Mouse (Mus musculus) MEL (cell line): ENCODE data around the gene A730049H05Rik. TPM values are rescaled to one million over a fixed set of nuclear protein-coding genes. Genes with fewer than 3 reads are reported as not detected.

Experiments used
- DNase-seq: peaks from one replicate; pipeline ENCODE4 v3.0.0; 2011; ENCODE audit warnings: low read depth, low spot score
- H3K27ac ChIP-seq: 2 replicates; pipeline ENCODE4 v1.5.1; 2012; ENCODE audit warnings: low read depth, mild to moderate bottlenecking, control low read depth, low read length, moderate library complexity; ENCODE audit not compliant: control insufficient read depth
- H3K27me3 ChIP-seq, 2 experiments: fragments of 150-350 bp in 1 of 2; sonication (generic) in 1 of 2; 2 replicates each; pipeline ENCODE4 v1.6.1; 2012; ENCODE audit warnings: low read length in 2 of 2, mild to moderate bottlenecking in 2 of 2, improper control_type of control experiment in 1 of 2, moderate library complexity in 1 of 2; ENCODE audit not compliant: insufficient read depth in 2 of 2, control insufficient read depth in 1 of 2
- H3K36me3 ChIP-seq, 2 experiments: 2 replicates each; pipeline ENCODE4 v1.6.1; 2012 to 2014; ENCODE audit warnings: low read length in 2 of 2, improper control_type of control experiment in 1 of 2, inconsistent platforms in 1 of 2, mild to moderate bottlenecking in 1 of 2; ENCODE audit not compliant: insufficient read depth in 2 of 2, control insufficient read depth in 1 of 2
- H3K4me1 ChIP-seq, 2 experiments: fragments of 150-350 bp in 1 of 2; sonication (generic) in 1 of 2; 2 replicates each; pipeline ENCODE4 v1.6.1; 2012; ENCODE audit warnings: low read length in 2 of 2, improper control_type of control experiment in 1 of 2, mild to moderate bottlenecking in 1 of 2; ENCODE audit not compliant: insufficient read depth in 2 of 2, control insufficient read depth in 1 of 2
- H3K4me3 ChIP-seq, 2 experiments: fragments of 150-350 bp in 1 of 2; sonication (generic) in 1 of 2; 2 replicates each; pipeline ENCODE4 v1.5.1; 2012; ENCODE audit warnings: low read depth in 2 of 2, low read length in 2 of 2, mild to moderate bottlenecking in 2 of 2, moderate library complexity in 2 of 2, control low read depth in 1 of 2, improper control_type of control experiment in 1 of 2; ENCODE audit not compliant: control insufficient read depth in 1 of 2, insufficient read depth in 1 of 2
- H3K79me2 ChIP-seq: 2 replicates; pipeline ENCODE4 v1.6.1; 2012; ENCODE audit warnings: mild to moderate bottlenecking, low read length, moderate library complexity; ENCODE audit not compliant: control insufficient read depth, poor library complexity, insufficient read depth
- H3K9ac ChIP-seq: 2 replicates; pipeline ENCODE4 v1.6.1; 2012; ENCODE audit warnings: low read depth, mild to moderate bottlenecking, control low read depth, low read length, moderate library complexity; ENCODE audit not compliant: control insufficient read depth, poor library complexity, severe bottlenecking
- H3K9me3 ChIP-seq: fragments of 150-350 bp; sonication (generic); replicated peaks from 2 replicates; pipeline ENCODE4 v1.6.1; 2012; ENCODE audit warnings: mild to moderate bottlenecking, low read length, improper control_type of control experiment, moderate library complexity; ENCODE audit not compliant: insufficient read depth
- BHLHE40 ChIP-seq: IDR thresholded peaks from 2 replicates; pipeline ENCODE4 v1.6.1; 2012; ENCODE audit warnings: low read depth, mild to moderate bottlenecking, inconsistent platforms, low read length, improper control_type of control experiment, borderline replicate concordance
- CHD1 ChIP-seq: IDR thresholded peaks from 2 replicates; pipeline ENCODE4 v1.6.1; 2012; ENCODE audit warnings: low read depth, mild to moderate bottlenecking, inconsistent platforms, low read length, improper control_type of control experiment
- E2F4 ChIP-seq: IDR thresholded peaks from 2 replicates; pipeline ENCODE4 v1.6.1; 2011; ENCODE audit warnings: low read depth, low read length, improper control_type of control experiment, borderline replicate concordance
- EP300 ChIP-seq, 2 experiments: IDR thresholded peaks; 2 replicates each; pipeline ENCODE4 v1.6.1; 2011; ENCODE audit warnings: improper control_type of control experiment in 2 of 2, low read length in 2 of 2, low read depth in 1 of 2, mild to moderate bottlenecking in 1 of 2
- ETS1 ChIP-seq: IDR thresholded peaks from 2 replicates; pipeline ENCODE4 v1.6.1; 2012; ENCODE audit warnings: low read depth, mild to moderate bottlenecking, inconsistent platforms, low read length, improper control_type of control experiment, moderate library complexity
- JUND ChIP-seq: IDR thresholded peaks from 2 replicates; pipeline ENCODE4 v1.6.1; 2011; ENCODE audit warnings: low read depth, mild to moderate bottlenecking, improper control_type of control experiment, low read length
- KAT2A ChIP-seq: conservative IDR thresholded peaks from 2 replicates; pipeline ENCODE4 v1.6.1; 2012; ENCODE audit warnings: low read depth, low read length, improper control_type of control experiment, inconsistent platforms
- MAZ ChIP-seq: IDR thresholded peaks from 2 replicates; pipeline ENCODE4 v1.6.1; 2012; ENCODE audit warnings: low read depth, mild to moderate bottlenecking, inconsistent platforms, low read length, improper control_type of control experiment
- MXI1 ChIP-seq: IDR thresholded peaks from 2 replicates; pipeline ENCODE4 v1.6.1; 2011; ENCODE audit warnings: mild to moderate bottlenecking, low read depth, low read length, improper control_type of control experiment
- MYC ChIP-seq: IDR thresholded peaks from 2 replicates; pipeline ENCODE4 v1.6.1; 2011; ENCODE audit warnings: low read depth, mild to moderate bottlenecking, low read length, improper control_type of control experiment, moderate library complexity
- NELFE ChIP-seq: IDR thresholded peaks from 2 replicates; pipeline ENCODE4 v1.6.1; 2011; ENCODE audit warnings: low read depth, low read length, improper control_type of control experiment
- POLR2A ChIP-seq, 2 experiments: IDR thresholded peaks; 2 replicates each; pipeline ENCODE4 v1.6.1; 2011 to 2012; ENCODE audit warnings: low read length in 2 of 2, mild to moderate bottlenecking in 2 of 2, control low read depth in 1 of 2, improper control_type of control experiment in 1 of 2, low read depth in 1 of 2, moderate library complexity in 1 of 2; ENCODE audit not compliant: control insufficient read depth in 1 of 2, insufficient read depth in 1 of 2, poor library complexity in 1 of 2
- POLR2AphosphoS2 ChIP-seq: IDR thresholded peaks from 2 replicates; pipeline ENCODE4 v1.6.1; 2011; ENCODE audit warnings: low read length, improper control_type of control experiment
- RCOR1 ChIP-seq: IDR thresholded peaks from 2 replicates; pipeline ENCODE4 v1.6.1; 2012; ENCODE audit warnings: low read depth, mild to moderate bottlenecking, inconsistent platforms, low read length, improper control_type of control experiment
- SIN3A ChIP-seq: IDR thresholded peaks from 2 replicates; pipeline ENCODE4 v1.6.1; 2012; ENCODE audit warnings: low read length, improper control_type of control experiment, inconsistent platforms
- TAL1 ChIP-seq: IDR thresholded peaks from 2 replicates; pipeline ENCODE4 v1.6.1; 2012; ENCODE audit warnings: mild to moderate bottlenecking, inconsistent platforms, low read length, moderate library complexity, mixed read lengths
- TCF12 ChIP-seq: IDR thresholded peaks from 2 replicates; pipeline ENCODE4 v1.6.1; 2014; ENCODE audit warnings: low read depth, mild to moderate bottlenecking, inconsistent platforms, low read length, improper control_type of control experiment, moderate library complexity
- UBTF ChIP-seq: IDR thresholded peaks from 2 replicates; pipeline ENCODE4 v1.6.1; 2012; ENCODE audit warnings: low read depth, mild to moderate bottlenecking, inconsistent platforms, low read length, improper control_type of control experiment, moderate library complexity, borderline replicate concordance; ENCODE audit not compliant: insufficient read depth
- USF1 ChIP-seq: IDR thresholded peaks from 2 replicates; pipeline ENCODE4 v1.6.1; 2014; ENCODE audit warnings: low read depth, mild to moderate bottlenecking, inconsistent platforms, low read length, improper control_type of control experiment, moderate library complexity
- USF2 ChIP-seq, 2 experiments: IDR thresholded peaks; 2 replicates each; pipeline ENCODE4 v1.6.1; 2011 to 2012; ENCODE audit warnings: improper control_type of control experiment in 2 of 2, low read length in 2 of 2, borderline replicate concordance in 1 of 2, inconsistent platforms in 1 of 2, low read depth in 1 of 2, mild to moderate bottlenecking in 1 of 2; ENCODE audit not compliant: insufficient read depth in 1 of 2
- ZKSCAN1 ChIP-seq: IDR thresholded peaks from 2 replicates; pipeline ENCODE4 v1.6.1; 2012; ENCODE audit warnings: low read depth, mild to moderate bottlenecking, inconsistent platforms, low read length, improper control_type of control experiment, moderate library complexity
- polyA plus RNA-seq, 2 experiments: library from polyadenylated mRNA; stranded (reverse) in 1 of 2; unstranded in 1 of 2; fragments of >175 nt in 1 of 2; fragments of >200 nt in 1 of 2; gene quantifications; 2 replicates each; pipeline versions ENCODE4 v1.2.1 to v1.2.4; 2012; ENCODE audit warnings: low replicate concordance in 2 of 2, low read depth in 1 of 2; ENCODE audit not compliant: insufficient read length in 2 of 2, insufficient read depth in 1 of 2, missing spikeins in 1 of 2
- total RNA-seq: library from RNA; depleted of rRNA; stranded (reverse); fragments of 300-350 nt; gene quantifications from 2 replicates; pipeline ENCODE4 v1.2.3, GENCODE M21; 2012

A730049H05Rik gene
- total and polyA plus RNA-seq, 3 experiments: not detected

- Histone ChIP-seq H3K9me3 (no peaks in the 10 kb centered on the region), H3K9ac (no peak overlapping the region), H3K4me3 (no peak overlapping the region), H3K4me1 (no peaks in the 10 kb centered on the region), H3K27ac (no peak overlapping the region), H3K36me3 (no peaks in the 10 kb centered on the region), H3K27me3 (no peaks in the 10 kb centered on the region), H3K79me2 (no peaks in the 10 kb centered on the region)
- no peak for TF ChIP-seq USF1
- TF ChIP-seq ZKSCAN1: no peak
- no peak for DNase-seq
Observed at GRCm38 (mm10) chr6:92843474-92843873, 27.2 kb downstream of the A730049H05Rik start.

- DNase-seq: no peak
- no peaks in the 10 kb centered on the region for H3K4me1 ChIP-seq
- no peaks in the 10 kb centered on the region for H3K36me3 ChIP-seq
- no peak overlapping the region for H3K9ac ChIP-seq
- no peaks in the 10 kb centered on the region for H3K27me3 ChIP-seq
- H3K27ac ChIP-seq: no peak overlapping the region
- no peaks in the 10 kb centered on the region for H3K79me2 ChIP-seq
- no peak for TF ChIP-seq TCF12
- no peak for TF ChIP-seq KAT2A
- TF ChIP-seq SIN3A: no peak
- no peak for TF ChIP-seq POLR2A (IDR thresholded peaks at IDR 0.05; ENCODE audit: control insufficient read depth in 1 of 2, insufficient read depth in 1 of 2, low read depth in 1 of 2, low read length in 2 of 2, poor library complexity in 1 of 2)
- TF ChIP-seq BHLHE40: no peak
- no peak for TF ChIP-seq USF2 (IDR thresholded peaks at IDR 0.05; ENCODE audit: borderline replicate concordance in 1 of 2, insufficient read depth in 1 of 2, low read depth in 1 of 2, low read length in 2 of 2)
- TF ChIP-seq POLR2AphosphoS2: no peak
- no peak for TF ChIP-seq MXI1
- TF ChIP-seq EP300 (IDR thresholded peaks at IDR 0.05; ENCODE audit: low read depth in 1 of 2, low read length in 2 of 2): no peak
- TF ChIP-seq MAZ: no peak
- TF ChIP-seq UBTF: no peak
- TF ChIP-seq MYC: no peak
- TF ChIP-seq JUND: no peak
- TF ChIP-seq NELFE: no peak
- TF ChIP-seq CHD1: no peak
- no peak for TF ChIP-seq ETS1
- no peak for TF ChIP-seq E2F4
- no peak for TF ChIP-seq RCOR1
- no peak for TF ChIP-seq TAL1
- no peak overlapping the region for H3K4me3 ChIP-seq
- no peaks in the 10 kb centered on the region for H3K9me3 ChIP-seq
Observed at GRCm38 (mm10) chr6:92845898-92846297, 29.6 kb downstream of the A730049H05Rik start.
